Mouse (Mus musculus) stomach, postnatal 0 days (tissue): ENCODE results near the gene Kcnh4.

Experiments
- CTCF ChIP-seq: IDR thresholded peaks from 2 replicates; pipeline ENCODE4 v1.5.1; 2016; ENCODE audit warnings: antibody characterized with exemption, low read depth, mild to moderate bottlenecking, moderate library complexity
- EP300 ChIP-seq: optimal IDR thresholded peaks from 2 replicates; pipeline ENCODE3; 2016; ENCODE audit warnings: antibody characterized with exemption

GRCm38 (mm10) chr11:100738749-100739148, 21.0 kb downstream of the Kcnh4 start:
- TF ChIP-seq CTCF (no peak), EP300 (no peak)
